Mouse (Mus musculus) C2C12 (cell line): Measurements from ENCODE around the gene Unc93a. TPM values are rescaled to one million over a fixed set of nuclear protein-coding genes. Genes with fewer than 3 reads are reported as not detected.
"Not testable (repeated sequence)": the region's sequence is repeated elsewhere in the genome, so short reads cannot be mapped to it uniquely, and the experiment has no call there.

Experiments
- H3K27me3 ChIP-seq: one replicate; pipeline ENCODE4 v1.6.1; 2011; ENCODE audit not compliant: control insufficient read depth, insufficient read depth, insufficient read length
- H3K36me3 ChIP-seq: one replicate; pipeline ENCODE4 v1.6.1; 2011; ENCODE audit not compliant: control insufficient read depth, insufficient read depth
- H3K4me3 ChIP-seq: one replicate; pipeline ENCODE4 v1.5.1; 2011; ENCODE audit warnings: mild to moderate bottlenecking, control low read depth; ENCODE audit not compliant: poor library complexity, insufficient read depth, severe bottlenecking
- H3K79me2 ChIP-seq: one replicate; pipeline ENCODE4 v1.6.1; 2011; ENCODE audit not compliant: control insufficient read depth, insufficient read depth
- H3K79me3 ChIP-seq: one replicate; pipeline ENCODE4 v1.6.1; 2011; ENCODE audit warnings: low read depth, control low read depth
- H3ac ChIP-seq: one replicate; pipeline ENCODE3; 2011; ENCODE audit warnings: low read depth; ENCODE audit not compliant: control insufficient read depth, insufficient read length
- polyA plus RNA-seq: library from polyadenylated mRNA; unstranded; fragments of >200 nt; fragmentation: generic; extraction: Trizol; gene quantifications from one replicate; pipeline ENCODE4 v1.2.1, GENCODE M21; 2012; ENCODE audit warnings: missing spikeins

Gene Unc93a
- polyA plus RNA-seq, 1 experiment, result not detected

- H3K79me3 ChIP-seq, H3K36me3 ChIP-seq, H3K79me2 ChIP-seq, H3K4me3 ChIP-seq, H3K27me3 ChIP-seq, H3ac ChIP-seq: not testable (repeated sequence)
Observed at GRCm38 (mm10) chr17:13129737-13130465, 1.7 kb downstream of the Unc93a start.

- H3K27me3 ChIP-seq, H3ac ChIP-seq, H3K79me3 ChIP-seq, H3K36me3 ChIP-seq, H3K4me3 ChIP-seq, H3K79me2 ChIP-seq: not testable (repeated sequence)
Observed at GRCm38 (mm10) chr17:13129324-13129723, 2.3 kb downstream of the Unc93a start.

- not testable (repeated sequence) for H3ac ChIP-seq, H3K79me2 ChIP-seq, H3K27me3 ChIP-seq, H3K79me3 ChIP-seq, H3K36me3 ChIP-seq, H3K4me3 ChIP-seq
Observed at GRCm38 (mm10) chr17:13124241-13124640, 7.4 kb downstream of the Unc93a start.

GRCm38 (mm10) chr17:13123308-13124038 lies 8.1 kb downstream of the Unc93a start:
- H3K36me3 ChIP-seq, H3K79me2 ChIP-seq, H3K27me3 ChIP-seq, H3K79me3 ChIP-seq, H3K4me3 ChIP-seq, H3ac ChIP-seq: not testable (repeated sequence)

- not testable (repeated sequence) for H3K79me3 ChIP-seq, H3K36me3 ChIP-seq, H3K79me2 ChIP-seq, H3K4me3 ChIP-seq, H3ac ChIP-seq, H3K27me3 ChIP-seq
Observed at GRCm38 (mm10) chr17:13112504-13113291, 18.9 kb downstream of the Unc93a start.

- not testable (repeated sequence) for H3K27me3 ChIP-seq, H3K79me3 ChIP-seq, H3K4me3 ChIP-seq, H3ac ChIP-seq, H3K36me3 ChIP-seq, H3K79me2 ChIP-seq
Observed at GRCm38 (mm10) chr17:13106563-13106962, 25.0 kb downstream of the Unc93a start.

GRCm38 (mm10) chr17:13092960-13093359 lies 38.6 kb downstream of the Unc93a start:
- not testable (repeated sequence) for H3K36me3 ChIP-seq, H3K27me3 ChIP-seq, H3ac ChIP-seq, H3K79me2 ChIP-seq, H3K4me3 ChIP-seq, H3K79me3 ChIP-seq

- H3K36me3 ChIP-seq, H3K79me2 ChIP-seq, H3K4me3 ChIP-seq, H3ac ChIP-seq, H3K27me3 ChIP-seq, H3K79me3 ChIP-seq: not testable (repeated sequence)
Observed at GRCm38 (mm10) chr17:13092100-13092764, 39.4 kb downstream of the Unc93a start.

- not testable (repeated sequence) for H3K79me2 ChIP-seq
Observed at GRCm38 (mm10) chr17:13091510-13091909, 40.1 kb downstream of the Unc93a start.

GRCm38 (mm10) chr17:13069227-13069626 lies 62.4 kb downstream of the Unc93a start:
- not testable (repeated sequence) for H3K79me3 ChIP-seq, H3K36me3 ChIP-seq, H3K4me3 ChIP-seq, H3K79me2 ChIP-seq, H3K27me3 ChIP-seq, H3ac ChIP-seq

More at GRCm38 (mm10) chr17:13091510-13091909, 40.1 kb downstream of the Unc93a start:
- H3ac ChIP-seq, H3K27me3 ChIP-seq, H3K4me3 ChIP-seq, H3K36me3 ChIP-seq, H3K79me3 ChIP-seq: not testable (repeated sequence)

GRCm38 (mm10) chr17:13067864-13068385 lies 63.7 kb downstream of the Unc93a start:
- H3K27me3 ChIP-seq, H3K4me3 ChIP-seq, H3K79me2 ChIP-seq, H3K79me3 ChIP-seq, H3ac ChIP-seq, H3K36me3 ChIP-seq: not testable (repeated sequence)
